Mouse (Mus musculus) limb, embryonic 14.5 days (tissue): ENCODE data around the gene Neil3. TPM values are rescaled to one million over a fixed set of nuclear protein-coding genes. Genes with fewer than 3 reads are reported as not detected.

Source experiments
- ATAC-seq: fragments of 200-750 bp; cut with Nextera tagmentation; 2 replicates; pipeline ENCODE4 v1.8.0; 2017; ENCODE audit warnings: low read depth, moderate number of reproducible peaks, moderate TSS enrichment; ENCODE audit not compliant: low FRiP score
- DNase-seq: peaks from one replicate; pipeline ENCODE4 v3.0.0-alpha.2; 2015; ENCODE audit warnings: low spot score
- H3K27ac ChIP-seq: fragments of 300-500 bp; sonication (generic); replicated peaks from 2 replicates; pipeline ENCODE4 v1.5.1; 2014; ENCODE audit warnings: low read depth, mild to moderate bottlenecking, low read length, moderate library complexity, mixed read lengths
- H3K27me3 ChIP-seq: fragments of 300-500 bp; sonication (generic); 2 replicates; pipeline ENCODE4 v1.6.1; 2014; ENCODE audit warnings: low read length, mixed read lengths; ENCODE audit not compliant: control insufficient read depth, insufficient read depth
- H3K36me3 ChIP-seq: fragments of 300-500 bp; sonication (generic); 2 replicates; pipeline ENCODE4 v1.6.1; 2014; ENCODE audit warnings: mild to moderate bottlenecking, low read length, moderate library complexity, mixed read lengths; ENCODE audit not compliant: control insufficient read depth, insufficient read depth
- H3K4me1 ChIP-seq: fragments of 300-500 bp; sonication (generic); 2 replicates; pipeline ENCODE4 v1.6.1; 2014; ENCODE audit warnings: antibody characterized with exemption, low read length, mixed read lengths; ENCODE audit not compliant: control insufficient read depth, insufficient read depth
- H3K4me2 ChIP-seq: fragments of 300-500 bp; sonication (generic); replicated peaks from 2 replicates; pipeline ENCODE4 v1.6.1; 2014; ENCODE audit warnings: low read depth, mild to moderate bottlenecking, low read length, moderate library complexity; ENCODE audit not compliant: severe bottlenecking
- H3K4me3 ChIP-seq: fragments of 300-500 bp; sonication (generic); replicated peaks from 2 replicates; pipeline ENCODE4 v1.5.1; 2014; ENCODE audit warnings: low read length
- H3K9ac ChIP-seq: fragments of 300-500 bp; sonication (generic); 2 replicates; pipeline ENCODE4 v1.6.1; 2014; ENCODE audit warnings: mild to moderate bottlenecking, low read depth, low read length, moderate library complexity; ENCODE audit not compliant: severe bottlenecking
- H3K9me3 ChIP-seq: fragments of 300-500 bp; sonication (generic); 2 replicates; pipeline ENCODE4 v1.6.1; 2016; ENCODE audit warnings: low read length; ENCODE audit not compliant: control insufficient read depth
- POLR2A ChIP-seq: fragments of 200-500 bp; IDR thresholded peaks from 2 replicates; pipeline ENCODE4 v1.8.0; 2012; ENCODE audit warnings: inconsistent platforms, mild to moderate bottlenecking, moderate library complexity, borderline replicate concordance; ENCODE audit not compliant: insufficient read depth, insufficient read length; ENCODE audit errors: extremely low read depth
- WGBS: fragments of 180-500 bp; shearing (Covaris S2); extraction: QIAGEN DNeasy Blood & Tissue Kit; methylation state at CpG from one replicate; pipeline ENCODE4 v1.1.7; 2014; 5-methylcytosine and 5-hydroxymethylcytosine counted together
- polyA plus RNA-seq, 2 experiments: library from polyadenylated mRNA; depleted of rRNA in 1 of 2; stranded (reverse) in 1 of 2; unstranded in 1 of 2; fragments of >200 nt; fragmentation: Nextera tagmentation in 1 of 2; extraction: Ambion mirVana in 1 of 2; gene quantifications; 2 replicates each; pipeline versions ENCODE4 v1.2.1 to v1.2.3; 2012 to 2014

The Neil3 gene
- polyA plus RNA-seq, 2 experiments, result 16.8 to 30.5 TPM

DNA sequence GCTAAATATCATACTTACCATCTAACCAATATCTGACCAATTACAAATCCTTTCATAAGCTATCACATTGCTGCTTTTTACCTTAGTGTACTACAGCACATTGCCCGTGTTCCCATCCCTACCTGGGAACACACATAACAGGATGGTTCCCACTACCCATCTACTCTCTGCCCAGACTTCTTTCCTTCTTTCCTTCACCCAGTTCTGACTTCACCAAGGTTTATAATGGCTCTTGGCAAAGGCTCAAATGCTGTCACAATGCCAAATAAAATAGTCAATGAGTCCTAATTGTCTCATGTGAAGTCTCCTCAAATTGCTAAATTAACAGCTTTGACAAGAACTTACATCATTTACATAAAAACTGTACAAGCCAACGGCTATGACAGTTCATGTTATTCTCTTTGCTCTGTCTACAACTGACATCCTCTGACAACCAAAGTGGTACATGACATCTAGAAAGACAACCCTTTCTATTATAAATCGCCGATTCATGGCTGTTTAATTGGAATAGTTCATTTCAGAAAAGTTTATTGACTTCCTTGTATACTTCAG is 9.9 kb downstream of the Neil3 start:
- DNase-seq (no peak), ATAC-seq (no peak)
- no peak overlapping the region for H3K27ac ChIP-seq
- no peak overlapping the region for H3K4me3 ChIP-seq
- H3K9ac ChIP-seq, result no peak overlapping the region
- no peaks in the 10 kb centered on the region for H3K27me3 ChIP-seq
- H3K4me2 ChIP-seq, result no peak overlapping the region
- H3K9me3 ChIP-seq, result peaks cover 6% of the 10 kb centered on the region
- no peaks in the 10 kb centered on the region for H3K36me3 ChIP-seq
- 91% methylated on average over 4 of the region's 4 CpGs for WGBS
- TF ChIP-seq POLR2A, result no peak
- H3K4me1 ChIP-seq, result no peaks in the 10 kb centered on the region

GRCm38 (mm10) chr8:53623425-53623824 is 15.4 kb downstream of the Neil3 start:
- H3K9me3 ChIP-seq, result peaks cover 6% of the 10 kb centered on the region
- WGBS, result 66% methylated on average over 3 of the region's 3 CpGs
- no peak overlapping the region for H3K27ac ChIP-seq
- no peaks in the 10 kb centered on the region for H3K36me3 ChIP-seq
- no peak for ATAC-seq
- no peak for TF ChIP-seq POLR2A
- DNase-seq, result no peak
- no peak overlapping the region for H3K9ac ChIP-seq
- no peaks in the 10 kb centered on the region for H3K4me1 ChIP-seq
- H3K4me2 ChIP-seq, result no peak overlapping the region
- no peaks in the 10 kb centered on the region for H3K27me3 ChIP-seq
- no peak overlapping the region for H3K4me3 ChIP-seq

DNA sequence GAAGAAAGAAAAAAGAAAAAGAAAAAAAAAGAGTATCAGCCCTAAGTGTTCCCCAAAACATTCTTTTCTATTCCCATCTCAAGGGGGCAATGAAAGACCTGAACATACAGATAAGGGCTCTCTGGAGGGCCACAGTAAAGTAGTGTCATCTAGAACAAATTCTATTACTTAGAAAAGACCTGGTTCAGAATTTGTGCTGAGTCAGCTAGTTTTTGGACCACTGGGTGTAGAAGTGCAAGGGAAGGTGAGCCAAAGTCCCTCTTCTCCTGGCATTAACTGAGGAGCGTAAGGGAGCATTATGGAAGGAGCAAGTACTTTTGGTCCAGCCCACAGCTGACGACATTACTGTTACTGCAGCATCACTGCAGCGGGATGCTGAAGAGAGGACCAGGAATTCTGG is 19.7 kb downstream of the Neil3 start:
- ATAC-seq, result no peak
- 93% methylated on average over 3 of the region's 3 CpGs for WGBS
- TF ChIP-seq POLR2A, result no peak

GRCm38 (mm10) chr8:53614288-53614646 is 24.6 kb downstream of the Neil3 start:
- H3K4me2 ChIP-seq, result no peak overlapping the region
- ATAC-seq (no peak), DNase-seq (no peak)
- WGBS, result 90% methylated on average over 8 of the region's 8 CpGs
- H3K9ac ChIP-seq, result no peak overlapping the region
- H3K9me3 ChIP-seq, result no peaks in the 10 kb centered on the region
- no peak for TF ChIP-seq POLR2A
- H3K4me3 ChIP-seq, result no peak overlapping the region
- no peak overlapping the region for H3K27ac ChIP-seq
- 0 out of 2 replicates have a peak, but pooled peaks cover 3% of the 10 kb centered on the region for H3K4me1 ChIP-seq
- no peaks in the 10 kb centered on the region for H3K27me3 ChIP-seq
- H3K36me3 ChIP-seq, result no peaks in the 10 kb centered on the region

More for the DNA sequence above, 19.7 kb downstream of the Neil3 start:
- no peak for DNase-seq
- no peak overlapping the region for H3K9ac ChIP-seq
- no peak overlapping the region for H3K4me3 ChIP-seq
- no peak overlapping the region for H3K27ac ChIP-seq
- H3K9me3 ChIP-seq, result no peaks in the 10 kb centered on the region
- H3K4me2 ChIP-seq, result no peak overlapping the region
- no peaks in the 10 kb centered on the region for H3K36me3 ChIP-seq
- no peaks in the 10 kb centered on the region for H3K4me1 ChIP-seq
- H3K27me3 ChIP-seq, result no peaks in the 10 kb centered on the region

GRCm38 (mm10) chr8:53613577-53614287 is 25.1 kb downstream of the Neil3 start:
- 85% methylated on average over 7 of the region's 7 CpGs for WGBS
- no peak for TF ChIP-seq POLR2A
- H3K9ac ChIP-seq, result no peak overlapping the region
- ATAC-seq (no peak), DNase-seq (no peak)
- H3K27ac ChIP-seq, result no peak overlapping the region
- H3K4me2 ChIP-seq, result no peak overlapping the region
- 0 out of 2 replicates have a peak, but pooled peaks cover 3% of the 10 kb centered on the region for H3K4me1 ChIP-seq
- no peaks in the 10 kb centered on the region for H3K27me3 ChIP-seq
- no peak overlapping the region for H3K4me3 ChIP-seq
- H3K9me3 ChIP-seq, result no peaks in the 10 kb centered on the region
- no peaks in the 10 kb centered on the region for H3K36me3 ChIP-seq
